Mouse (Mus musculus): ENCODE data around the gene Gm49340. TPM values are rescaled to one million over a fixed set of nuclear protein-coding genes. Genes with fewer than 3 reads are reported as not detected.
"Not testable (repeated sequence)": the region's sequence is repeated elsewhere in the genome, so short reads cannot be mapped to it uniquely, and the experiment has no call there.

Gm49340 gene
- not detected in 2 replicates for total RNA-seq (2017)

DNA sequence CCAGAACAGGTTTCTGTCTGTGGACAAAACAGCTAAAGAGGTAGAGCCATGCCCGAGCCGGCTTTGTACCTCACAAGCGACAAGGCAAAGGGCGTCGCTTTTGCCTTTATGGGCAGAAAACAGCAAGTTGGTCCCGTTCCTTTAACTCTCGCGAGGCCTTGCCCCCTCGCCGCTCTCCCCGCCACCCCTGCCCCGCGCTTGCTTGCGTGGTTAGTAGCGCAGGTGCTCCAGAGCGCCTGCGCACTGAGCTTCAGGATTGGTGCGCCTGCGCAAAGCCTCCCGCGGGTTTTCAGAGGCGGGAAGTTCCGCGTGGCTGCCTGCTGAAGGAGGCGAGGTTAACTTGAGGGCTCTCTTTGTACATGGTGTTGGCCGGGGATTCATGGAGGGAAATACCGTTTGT is at the start of gene Gm49340, which contains the start of the genes Aspa and Spata22:
TSS of gene Gm49340 (plus strand) at position 300 of the 400 bp plus-strand sequence.
TSS of gene Aspa (minus strand) at position 155 of the 400 bp plus-strand sequence.
TSS of gene Spata22 (plus strand) at position 300 of the 400 bp plus-strand sequence.
- no peak for ATAC-seq (ENCODE audit: extremely low read depth, insufficient number of reproducible peaks, low FRiP score, poor library complexity, severe bottlenecking)

DNA sequence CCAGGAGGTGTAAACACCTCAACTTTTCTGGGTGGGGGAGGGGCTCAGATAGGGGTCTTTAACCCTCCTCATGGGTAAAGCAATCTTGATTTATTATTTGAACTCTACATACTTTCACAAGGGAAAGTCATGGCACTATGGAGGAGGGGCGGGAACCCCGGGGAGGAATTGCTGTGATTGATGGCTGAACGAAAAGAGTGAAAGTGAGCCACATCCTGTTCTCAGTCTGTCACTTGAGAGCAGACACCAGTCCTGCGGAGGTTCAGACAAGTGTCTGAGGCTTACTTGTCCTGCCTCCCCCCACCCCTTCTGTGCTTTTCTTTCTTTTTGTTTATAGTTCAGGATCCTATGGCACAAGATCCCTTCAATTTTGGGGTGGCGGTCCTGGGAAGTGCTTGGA is 48.8 kb upstream of the Gm49340 start:
- no peak for ATAC-seq (ENCODE audit: extremely low read depth, insufficient number of reproducible peaks, low FRiP score, poor library complexity, severe bottlenecking)

DNA sequence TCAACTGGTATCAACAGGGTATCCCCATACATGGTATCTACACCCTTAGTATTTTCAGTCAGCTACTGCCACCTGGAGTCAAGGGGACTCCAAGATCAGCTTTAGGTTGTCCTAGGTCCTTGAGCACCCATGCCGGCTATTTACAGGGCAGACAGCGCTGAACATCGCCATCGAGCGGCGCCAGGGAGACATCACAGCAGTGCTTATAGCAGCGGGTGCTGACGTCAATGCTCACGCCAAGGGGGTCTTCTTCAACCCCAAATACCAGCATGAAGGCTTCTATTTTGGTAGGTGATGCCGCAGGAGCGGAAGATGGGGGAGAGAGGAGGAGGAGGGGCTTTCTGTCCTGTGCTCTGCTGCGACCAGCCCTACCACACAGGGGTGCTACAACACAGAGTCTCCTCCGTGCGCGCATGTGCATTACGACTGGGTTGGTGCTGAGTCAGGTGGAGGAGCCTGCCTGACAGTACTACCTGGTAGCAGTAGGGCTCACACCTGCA is 48.0 kb upstream of the Gm49340 start:
- ATAC-seq (ENCODE audit: extremely low read depth, insufficient number of reproducible peaks, low FRiP score, poor library complexity, severe bottlenecking) = no peak

DNA sequence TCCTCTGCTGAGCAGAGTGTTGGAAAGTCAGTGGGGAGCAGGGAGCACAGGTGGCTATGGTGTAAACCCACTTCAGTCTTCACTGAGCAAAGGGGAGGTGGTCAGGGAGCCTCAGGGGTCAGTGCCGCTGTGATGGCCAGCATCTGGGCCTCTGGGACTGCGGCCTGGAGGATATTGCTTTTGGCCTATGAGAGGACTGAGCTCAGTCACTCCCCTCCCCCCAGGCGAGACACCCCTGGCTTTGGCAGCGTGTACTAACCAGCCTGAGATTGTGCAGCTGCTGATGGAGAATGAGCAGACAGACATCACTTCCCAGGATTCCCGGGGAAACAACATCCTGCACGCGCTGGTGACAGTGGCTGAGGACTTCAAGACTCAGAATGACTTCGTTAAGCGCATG is 46.2 kb upstream of the Gm49340 start:
- ATAC-seq (ENCODE audit: extremely low read depth, insufficient number of reproducible peaks, low FRiP score, poor library complexity, severe bottlenecking) = no peak

DNA sequence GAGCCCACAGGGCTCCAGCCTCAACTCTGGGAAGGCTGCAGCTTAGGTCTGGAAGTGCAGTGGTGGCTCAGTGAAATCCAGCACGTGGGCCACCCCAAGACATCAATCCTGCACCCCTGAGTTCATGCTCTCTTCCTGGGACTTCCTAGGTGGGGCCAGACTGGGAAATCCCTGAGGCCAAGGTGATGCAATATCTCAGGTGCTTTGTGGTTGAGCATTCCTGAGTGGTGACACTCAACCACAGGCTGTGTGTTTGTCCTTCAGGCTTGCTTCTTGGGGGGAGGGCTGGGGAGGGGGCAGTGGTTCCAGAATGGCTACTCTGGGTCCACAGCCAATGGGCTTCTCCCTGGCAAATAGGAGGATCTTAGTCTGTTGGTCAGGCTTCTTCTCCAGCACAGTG is 45.6 kb upstream of the Gm49340 start:
- no peak for ATAC-seq (ENCODE audit: extremely low read depth, insufficient number of reproducible peaks, low FRiP score, poor library complexity, severe bottlenecking)

DNA sequence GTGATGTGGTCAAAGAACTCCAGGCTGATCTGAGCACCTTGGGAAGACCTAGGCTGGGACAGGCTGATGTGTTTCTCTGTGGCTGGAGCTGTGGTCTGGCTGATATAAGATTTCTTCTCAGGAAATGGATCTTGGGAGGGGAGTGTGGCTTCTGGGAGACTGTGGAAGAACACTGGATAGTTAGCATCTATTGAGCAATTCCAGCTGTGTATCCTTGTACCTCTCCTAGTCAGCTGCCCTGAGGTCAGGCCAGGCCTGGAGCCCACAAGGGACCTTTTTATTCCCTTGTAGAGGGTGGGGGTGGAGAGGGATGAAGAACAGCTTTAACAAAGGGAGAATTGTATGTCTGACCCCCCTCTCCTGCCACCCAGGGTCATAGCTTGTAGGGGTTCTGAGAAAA is 45.2 kb upstream of the Gm49340 start:
- no peak for ATAC-seq (ENCODE audit: extremely low read depth, insufficient number of reproducible peaks, low FRiP score, poor library complexity, severe bottlenecking)

DNA sequence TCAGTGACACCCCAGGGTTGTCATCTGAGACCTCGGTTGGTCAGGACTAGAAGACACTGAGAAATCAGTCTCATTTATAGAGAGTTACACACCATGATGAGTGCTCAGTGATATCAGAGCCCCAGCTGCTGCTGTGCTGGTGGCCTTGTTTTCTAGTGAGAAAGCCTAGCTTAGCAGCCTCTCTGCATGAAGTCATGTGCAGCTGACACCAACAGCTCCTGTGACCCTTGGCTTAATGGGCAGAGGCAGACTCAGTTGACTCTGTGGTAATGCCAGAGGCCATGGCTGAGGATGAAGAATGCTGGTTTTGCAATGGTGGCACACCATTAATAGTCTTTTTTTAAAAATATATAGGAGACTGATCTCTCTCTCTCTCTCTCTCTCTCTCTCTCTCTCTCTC is 39.9 kb upstream of the Gm49340 start:
- ATAC-seq (ENCODE audit: extremely low read depth, insufficient number of reproducible peaks, low FRiP score, poor library complexity, severe bottlenecking) = no peak

DNA sequence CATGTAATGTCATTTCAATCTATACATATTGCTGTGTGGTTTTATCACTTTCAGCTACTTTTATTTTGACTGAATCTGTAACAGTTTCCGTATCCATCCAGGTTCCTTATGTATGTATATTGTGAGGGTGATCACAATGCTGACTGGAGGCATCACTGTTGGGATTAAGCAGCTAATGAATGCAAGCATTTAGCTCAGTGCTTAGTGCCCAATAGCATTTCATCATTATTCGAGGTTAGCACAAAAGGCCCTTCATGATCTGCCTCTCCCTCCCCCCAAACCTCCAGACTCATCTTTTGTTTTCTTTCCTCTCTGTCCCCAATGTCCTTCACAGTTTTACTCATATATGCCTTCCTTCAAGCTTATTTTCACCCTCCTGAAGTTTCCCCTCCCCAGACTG is 26.4 kb upstream of the Gm49340 start:
- no peak for ATAC-seq (ENCODE audit: extremely low read depth, insufficient number of reproducible peaks, low FRiP score, poor library complexity, severe bottlenecking)

DNA sequence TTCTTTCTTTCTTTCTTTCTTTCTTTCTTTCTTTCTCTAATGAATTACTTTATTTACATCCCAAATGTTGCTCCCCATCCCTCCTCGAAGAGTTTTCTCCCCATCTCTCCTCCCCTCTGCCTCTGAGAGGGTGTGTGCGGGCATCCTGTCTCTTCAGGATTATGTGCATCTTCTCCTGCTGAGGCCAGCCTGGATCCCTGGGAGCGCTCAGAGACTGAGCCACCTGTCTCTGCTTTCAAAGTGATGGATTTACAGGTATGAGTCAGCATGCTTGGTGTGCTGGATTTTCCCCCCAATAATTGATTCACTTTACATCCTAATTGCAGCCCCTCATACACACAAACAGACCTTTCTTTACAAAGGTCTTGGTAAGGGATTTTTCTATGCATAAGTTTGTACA is 13.6 kb upstream of the Gm49340 start:
- ATAC-seq (ENCODE audit: extremely low read depth, insufficient number of reproducible peaks, low FRiP score, poor library complexity, severe bottlenecking) = no peak

DNA sequence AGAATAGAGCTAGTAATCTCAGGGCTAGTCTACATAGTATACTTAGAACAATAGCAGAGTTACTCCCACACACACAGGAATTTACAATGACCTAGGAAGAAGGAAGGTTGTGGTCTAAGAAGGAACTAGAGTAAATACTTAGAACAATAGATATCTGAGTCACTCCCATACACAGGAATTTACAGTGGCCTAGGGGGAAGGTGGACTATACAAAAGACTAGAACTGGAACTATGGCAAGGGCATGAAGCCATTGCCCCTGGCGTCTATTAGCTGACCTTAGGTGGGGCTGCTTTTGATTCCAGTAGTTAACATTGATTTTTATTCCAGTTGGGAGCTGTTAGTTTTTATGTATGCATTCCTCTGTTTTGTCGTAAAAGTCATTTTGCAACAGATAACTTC is 11.0 kb upstream of the Gm49340 start:
- not testable (repeated sequence) for ATAC-seq (ENCODE audit: extremely low read depth, insufficient number of reproducible peaks, low FRiP score, poor library complexity, severe bottlenecking)

DNA sequence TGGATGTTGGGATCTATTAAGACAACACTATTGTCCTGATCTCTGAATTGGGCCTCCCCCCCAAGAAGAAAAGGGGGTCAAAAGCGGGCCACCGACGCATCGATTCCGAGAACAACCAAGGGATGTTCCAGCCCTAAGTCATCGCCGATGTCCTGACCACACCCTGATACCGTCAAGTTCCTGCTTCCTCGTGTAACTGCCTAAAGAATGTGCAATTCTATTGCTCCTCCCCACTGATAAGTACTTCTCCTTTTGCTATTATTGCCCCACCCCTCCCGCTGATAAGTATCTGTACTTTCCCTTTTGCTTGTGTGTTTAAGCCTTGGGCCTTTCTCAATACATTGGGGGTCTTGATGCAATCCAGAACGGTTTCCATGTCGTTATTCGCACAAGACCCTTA is 8.5 kb upstream of the Gm49340 start:
- ATAC-seq (ENCODE audit: extremely low read depth, insufficient number of reproducible peaks, low FRiP score, poor library complexity, severe bottlenecking) = not testable (repeated sequence)

DNA sequence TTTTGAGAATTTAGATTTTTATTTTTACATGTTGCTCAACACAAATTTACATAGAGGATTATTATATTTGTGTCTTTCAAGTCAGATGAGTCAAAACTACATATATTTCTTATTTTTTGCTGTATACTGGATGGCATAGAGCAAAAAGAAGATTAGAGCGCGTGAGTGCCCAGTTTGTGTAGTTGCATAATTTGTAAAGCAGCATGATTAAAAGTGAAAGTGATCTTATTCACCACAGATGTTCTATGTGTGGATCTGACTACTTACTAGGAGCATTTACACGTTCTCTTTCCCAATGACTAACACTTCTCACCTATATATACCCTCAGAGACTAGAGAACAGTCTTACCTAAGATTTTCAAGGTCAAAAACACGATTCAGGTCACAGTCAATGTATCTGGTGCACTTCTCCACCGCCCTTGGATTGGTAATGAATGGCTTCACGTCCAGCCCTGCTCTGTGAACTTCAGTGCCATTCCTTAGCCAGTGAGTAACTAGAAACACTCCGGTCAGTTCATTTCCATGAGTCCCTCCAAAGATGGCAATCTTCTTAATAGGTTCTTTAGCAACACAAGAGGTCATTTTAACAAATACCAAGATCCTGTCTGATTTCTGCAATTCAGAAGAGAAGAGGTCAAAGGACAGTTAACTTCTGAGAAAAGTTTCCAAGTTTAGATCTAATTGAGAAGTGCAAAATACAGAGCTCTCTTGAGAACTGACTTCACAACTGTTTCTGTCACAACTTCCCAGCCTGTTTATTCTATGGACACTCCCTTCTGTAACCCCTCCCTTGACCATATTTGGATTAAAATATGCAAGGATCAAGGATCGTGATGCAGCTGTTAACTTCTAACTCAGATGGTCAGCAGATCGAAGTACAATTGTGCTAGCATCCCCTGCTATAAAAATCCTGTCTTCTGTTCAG is 5.4 kb upstream of the Gm49340 start:
- ATAC-seq (ENCODE audit: extremely low read depth, insufficient number of reproducible peaks, low FRiP score, poor library complexity, severe bottlenecking) = no peak

DNA sequence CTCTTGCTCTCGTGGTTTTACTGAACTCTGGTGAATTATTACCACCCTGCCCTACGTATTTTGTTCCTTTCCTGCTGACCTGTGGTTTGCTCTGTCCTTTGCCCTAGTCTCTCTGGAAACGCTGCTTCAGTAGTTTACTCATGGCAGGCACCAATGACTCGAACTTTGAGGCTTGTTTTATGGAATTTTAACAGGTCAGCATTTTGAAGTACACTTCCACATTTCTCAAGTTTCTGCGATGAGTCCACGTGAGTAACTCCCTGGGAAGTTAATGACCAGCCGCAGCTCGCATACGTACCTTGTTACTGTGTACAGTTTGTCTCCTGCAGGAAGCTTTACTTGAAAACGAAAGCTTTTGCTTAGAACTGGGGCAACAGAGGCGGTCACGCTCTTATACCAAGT is 3.1 kb upstream of the Gm49340 start:
- no peak for ATAC-seq (ENCODE audit: extremely low read depth, insufficient number of reproducible peaks, low FRiP score, poor library complexity, severe bottlenecking)

DNA sequence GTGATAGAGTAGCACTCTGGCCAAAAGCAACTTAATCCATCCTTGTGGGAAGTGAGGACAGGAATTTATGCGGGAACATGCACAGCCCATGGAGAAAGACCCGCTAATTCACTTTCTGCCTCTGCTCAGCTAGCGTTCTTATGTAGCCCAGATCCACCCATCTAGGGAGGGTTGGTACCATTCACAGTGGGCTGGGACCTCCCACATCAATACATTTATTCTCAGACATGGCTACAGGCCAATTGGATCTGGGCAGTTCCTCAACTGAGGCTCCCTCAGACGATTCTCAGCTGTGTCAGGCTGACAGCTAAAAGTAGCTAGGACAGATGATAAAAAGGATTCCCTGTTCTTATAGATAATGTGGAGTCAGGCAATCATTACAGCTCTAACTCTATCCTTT is 2.2 kb upstream of the Gm49340 start:
- no peak for ATAC-seq (ENCODE audit: extremely low read depth, insufficient number of reproducible peaks, low FRiP score, poor library complexity, severe bottlenecking)

DNA sequence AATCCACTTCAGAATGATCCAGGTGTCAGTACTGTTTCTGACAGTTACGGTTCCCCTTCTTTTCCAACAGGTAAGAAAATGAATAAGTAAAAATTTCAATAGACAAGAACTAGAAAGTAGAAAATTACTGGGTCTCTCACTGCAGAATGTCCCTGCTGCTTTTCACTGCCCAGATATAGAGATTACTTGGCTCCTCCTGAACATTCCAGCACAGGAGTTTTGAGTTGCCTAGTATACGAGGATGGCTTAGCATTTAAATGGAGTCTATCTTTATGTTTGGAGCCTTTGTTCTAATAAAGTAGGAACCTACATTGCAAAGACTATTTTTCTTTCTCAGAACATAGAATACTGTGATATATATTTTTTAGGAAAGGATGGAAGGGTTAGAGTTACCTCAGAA is 3.8 kb downstream of the Gm49340 start:
- no peak for ATAC-seq (ENCODE audit: extremely low read depth, insufficient number of reproducible peaks, low FRiP score, poor library complexity, severe bottlenecking)

DNA sequence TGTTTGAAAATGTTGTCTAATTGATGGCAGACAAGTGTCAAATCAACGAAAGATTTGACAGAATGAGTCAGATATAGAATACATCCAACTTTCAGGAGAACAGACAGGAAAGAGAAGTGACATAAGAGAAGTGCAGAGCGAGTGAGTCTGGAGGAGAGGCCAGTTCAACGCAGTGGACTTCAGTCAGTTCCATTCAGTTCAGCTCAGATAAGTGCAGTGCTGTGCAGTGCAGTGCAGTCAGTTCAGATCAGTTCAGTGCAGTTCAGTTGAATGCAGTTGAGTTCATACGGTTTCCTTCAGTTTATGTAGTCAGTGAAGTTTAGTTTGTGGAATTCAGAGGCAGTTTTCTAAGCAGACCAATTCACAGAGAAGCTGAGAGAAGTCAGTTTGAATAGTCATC is 7.4 kb downstream of the Gm49340 start:
- no peak for ATAC-seq (ENCODE audit: extremely low read depth, insufficient number of reproducible peaks, low FRiP score, poor library complexity, severe bottlenecking)

DNA sequence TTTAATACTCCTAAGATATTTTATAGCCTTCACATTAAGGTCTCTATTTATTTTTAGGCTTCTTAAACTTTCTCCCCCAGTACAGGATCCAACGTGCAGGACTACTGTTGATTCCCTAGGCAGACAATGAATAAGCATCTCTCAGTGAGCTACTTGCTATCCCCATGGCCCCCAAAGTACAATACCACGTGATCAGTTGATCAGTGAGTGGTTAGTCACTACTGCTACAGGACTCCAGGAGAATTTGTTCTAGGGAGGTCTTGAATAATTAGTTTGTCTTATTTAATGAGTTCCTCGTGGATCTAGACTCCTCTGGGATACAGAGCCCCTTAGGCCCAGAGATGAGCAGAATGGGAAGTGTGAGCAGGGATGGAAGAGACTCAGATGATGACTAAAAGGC is 20.9 kb downstream of the Gm49340 start, which contains the start of gene Olfr20:
TSS of gene Olfr20 (plus strand) at position 301 of the 400 bp plus-strand sequence.
- ATAC-seq (ENCODE audit: extremely low read depth, insufficient number of reproducible peaks, low FRiP score, poor library complexity, severe bottlenecking) = no peak

DNA sequence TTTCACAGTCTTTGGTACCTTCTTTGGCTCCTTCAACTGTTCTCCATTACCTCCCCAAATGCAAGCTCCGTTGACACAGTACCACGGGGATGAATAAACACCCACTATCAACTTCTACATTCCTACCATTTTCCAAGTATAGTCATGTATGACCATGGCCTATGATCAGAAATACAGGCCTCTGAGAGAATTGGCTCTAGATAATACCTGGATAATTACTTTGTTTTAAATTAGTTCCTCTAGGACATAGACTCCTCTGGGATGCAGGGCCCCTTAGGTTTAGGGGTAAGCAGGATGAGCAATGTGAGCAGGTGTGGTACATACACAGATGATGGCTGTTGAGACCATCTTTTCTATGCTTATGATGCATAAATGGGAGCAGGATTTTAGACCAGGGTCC is 41.4 kb downstream of the Gm49340 start, which contains the start of gene Olfr376:
TSS of gene Olfr376 (plus strand) at position 301 of the 400 bp plus-strand sequence.
- no peak for ATAC-seq (ENCODE audit: extremely low read depth, insufficient number of reproducible peaks, low FRiP score, poor library complexity, severe bottlenecking)

DNA sequence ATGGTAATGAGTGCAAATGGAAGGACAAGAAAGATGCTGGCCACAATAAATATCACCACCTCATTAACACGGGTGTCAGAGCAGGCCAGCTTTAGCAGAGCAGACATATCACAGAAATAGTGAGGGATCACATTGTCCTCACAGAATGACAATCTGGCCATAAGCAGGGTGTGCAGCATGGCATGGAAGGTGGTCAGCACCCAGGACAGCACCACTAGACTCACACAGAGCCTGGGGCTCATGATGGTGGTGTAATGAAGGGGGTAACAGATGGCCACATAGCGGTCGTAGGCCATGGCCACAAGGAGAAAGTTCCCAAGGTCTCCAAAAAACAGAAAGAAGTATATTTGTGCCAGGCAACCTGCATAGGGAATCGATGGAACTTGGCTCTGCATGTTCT is 65.8 kb downstream of the Gm49340 start:
- no peak for ATAC-seq (ENCODE audit: extremely low read depth, insufficient number of reproducible peaks, low FRiP score, poor library complexity, severe bottlenecking)

DNA sequence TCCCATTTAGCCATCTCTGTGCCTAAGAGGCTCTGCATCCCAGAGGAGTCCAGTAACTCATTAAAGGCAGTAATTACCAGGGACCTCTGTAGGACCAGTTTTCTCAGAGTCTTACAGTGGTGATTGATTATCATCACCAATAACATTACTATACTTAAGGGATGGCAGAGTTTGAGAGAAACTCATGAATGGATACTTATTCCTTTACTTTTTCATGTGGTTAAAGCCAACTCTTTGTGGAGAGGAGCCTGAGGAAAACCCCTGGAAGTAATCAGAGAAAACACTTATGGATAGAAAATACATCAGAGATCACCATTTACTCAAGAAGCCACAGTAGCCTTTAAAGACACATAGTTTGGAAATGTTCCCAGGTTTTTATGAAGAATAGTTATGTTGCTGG is 70.0 kb downstream of the Gm49340 start, which contains the start of gene Olfr1:
TSS of gene Olfr1 (minus strand) at position 101 of the 400 bp plus-strand sequence.
- ATAC-seq (ENCODE audit: extremely low read depth, insufficient number of reproducible peaks, low FRiP score, poor library complexity, severe bottlenecking) = no peak
